Mouse (Mus musculus): ENCODE measurements around the gene Fbxw2. TPM values are rescaled to one million over a fixed set of nuclear protein-coding genes. Genes with fewer than 3 reads are reported as not detected.

Fbxw2 gene
- 43.9 TPM for polyA plus RNA-seq (2012; fragmentation: generic; extraction: Trizol)

DNA sequence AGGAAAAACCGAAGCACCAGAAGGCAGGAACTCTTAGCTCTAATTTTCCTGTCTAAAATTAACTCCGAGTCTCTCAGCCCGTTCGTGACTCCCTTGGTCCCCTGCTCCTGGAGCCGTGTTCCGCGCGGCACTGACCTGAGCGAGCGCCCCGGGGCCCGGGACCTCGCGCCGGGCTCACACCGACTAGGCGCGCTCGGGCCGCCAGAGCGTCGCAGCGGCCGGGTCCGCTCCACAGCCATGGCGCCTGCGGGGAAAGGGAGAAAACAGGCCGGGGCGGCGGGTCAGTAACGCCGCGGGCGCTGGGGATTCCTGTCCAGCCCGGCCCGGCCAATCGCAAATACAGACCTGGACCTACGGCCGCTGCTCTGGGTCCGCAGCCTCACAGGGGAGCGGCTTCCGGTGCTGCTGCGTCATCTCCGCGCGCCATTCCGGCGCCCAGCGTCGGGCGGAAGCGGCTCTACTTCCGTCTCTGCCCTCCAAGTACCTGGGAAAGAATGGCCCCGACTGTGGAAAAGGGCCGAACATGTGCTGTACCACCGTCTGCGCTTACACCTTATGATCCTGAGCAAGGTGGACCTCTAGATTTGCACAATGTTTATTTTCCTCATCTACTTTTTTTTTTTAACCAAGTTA, at the start of gene Fbxw2:
Fbxw2 (minus strand) TSS at position 485 of the 633 bp plus-strand sequence.
- Histone ChIP-seq H3K36me3 (ENCODE audit: control insufficient read depth, insufficient read depth) (peaks cover 11% of the 10 kb centered on the region), H3K79me2 (ENCODE audit: control insufficient read depth, insufficient read depth) (peaks cover 38% of the 10 kb centered on the region), H3ac (ENCODE audit: control insufficient read depth, insufficient read length) (peak within 1 kb of the TSS; percentile 74), H3K4me2 (ENCODE audit: low read depth) (peak within 1 kb of the TSS; percentile 98), H3K4me3 (peak within 1 kb of the TSS; percentile 62), H3K27me3 (ENCODE audit: control insufficient read depth, insufficient read depth, insufficient read length) (no peaks in the 10 kb centered on the region)
- TF ChIP-seq USF1 (IDR thresholded peaks at IDR 0.05; ENCODE audit: low read depth), result no peak
- no peak for TF ChIP-seq MYOG (IDR thresholded peaks at IDR 0.05; ENCODE audit: control insufficient read depth in 1 of 3, insufficient read depth in 1 of 3, insufficient read length in 2 of 3, low read depth in 2 of 3)
- TF ChIP-seq TCF3 (IDR thresholded peaks at IDR 0.05; ENCODE audit: insufficient read length, low read depth), result no peak
- no peak for TF ChIP-seq CEBPB (IDR thresholded peaks at IDR 0.05; ENCODE audit: insufficient read depth, poor library complexity, severe bottlenecking)
- peak; percentile 83 for TF ChIP-seq POLR2A (IDR thresholded peaks at IDR 0.05; ENCODE audit: insufficient read length, low read depth)
- no peak for TF ChIP-seq MYOD1 (IDR thresholded peaks at IDR 0.05; ENCODE audit: control insufficient read depth in 1 of 3, insufficient read length in 2 of 3, low read depth in 2 of 3)
- TF ChIP-seq E2F4 (IDR thresholded peaks at IDR 0.05; ENCODE audit: insufficient read depth), result no peak
- no peak for TF ChIP-seq TCF12 (IDR thresholded peaks at IDR 0.05; ENCODE audit: insufficient read depth, poor library complexity, severe bottlenecking)
- no peak for TF ChIP-seq REST (IDR thresholded peaks at IDR 0.05; ENCODE audit: insufficient read depth, insufficient read length)
- peak; percentile 87 for TF ChIP-seq POLR2AphosphoS2 (IDR thresholded peaks at IDR 0.05; ENCODE audit: insufficient read length, low read depth)
- TF ChIP-seq MAX (IDR thresholded peaks at IDR 0.05; ENCODE audit: low read depth), result no peak
- TF ChIP-seq SRF (IDR thresholded peaks at IDR 0.05; ENCODE audit: control insufficient read depth, insufficient read length, low read depth), result peak; percentile 80

DNA sequence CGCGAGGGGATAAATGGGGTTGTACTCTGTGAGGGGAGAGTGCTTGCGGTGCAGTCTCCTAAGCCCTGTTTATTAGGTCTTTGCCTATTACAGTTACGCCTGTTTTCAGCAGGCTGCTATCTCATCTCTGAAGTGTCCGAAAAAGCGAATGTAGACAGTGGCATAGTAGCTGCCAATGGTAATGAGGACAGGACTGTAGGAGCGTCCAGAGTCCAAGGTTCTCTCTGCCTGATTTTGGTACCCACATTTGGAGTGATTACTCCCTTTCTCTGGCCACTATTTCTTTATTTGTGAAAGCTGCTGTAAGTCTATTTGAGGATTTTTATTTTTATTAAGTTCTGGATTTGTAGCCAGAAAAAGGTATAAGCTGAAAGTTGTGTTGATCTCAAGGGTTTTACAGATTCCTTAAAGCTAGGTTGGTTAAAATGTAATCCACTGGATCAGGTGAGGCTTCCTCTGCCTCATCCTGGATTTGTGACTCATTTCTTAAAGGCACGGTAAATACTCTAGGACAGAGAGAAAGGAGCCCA, 48.8 kb upstream of the Fbxw2 start, which contains the start of gene Psmd5:
Psmd5 (minus strand) TSS at position 153 of the 530 bp plus-strand sequence.
- Histone ChIP-seq H3K4me3 (no peak within 1 kb of the TSS), H3ac (ENCODE audit: control insufficient read depth, insufficient read length) (no peak within 1 kb of the TSS), H3K27me3 (ENCODE audit: control insufficient read depth, insufficient read depth, insufficient read length) (peaks cover 35% of the 10 kb centered on the region), H3K36me3 (ENCODE audit: control insufficient read depth, insufficient read depth) (no peaks in the 10 kb centered on the region), H3K4me2 (ENCODE audit: low read depth) (peak within 1 kb of the TSS; percentile 32), H3K79me2 (ENCODE audit: control insufficient read depth, insufficient read depth) (peaks cover 13% of the 10 kb centered on the region)
- TF ChIP-seq USF1 (IDR thresholded peaks at IDR 0.05; ENCODE audit: low read depth) (no peak), CEBPB (IDR thresholded peaks at IDR 0.05; ENCODE audit: insufficient read depth, poor library complexity, severe bottlenecking) (no peak), TCF3 (IDR thresholded peaks at IDR 0.05; ENCODE audit: insufficient read length, low read depth) (no peak), REST (IDR thresholded peaks at IDR 0.05; ENCODE audit: insufficient read depth, insufficient read length) (no peak), E2F4 (IDR thresholded peaks at IDR 0.05; ENCODE audit: insufficient read depth) (no peak)

DNA sequence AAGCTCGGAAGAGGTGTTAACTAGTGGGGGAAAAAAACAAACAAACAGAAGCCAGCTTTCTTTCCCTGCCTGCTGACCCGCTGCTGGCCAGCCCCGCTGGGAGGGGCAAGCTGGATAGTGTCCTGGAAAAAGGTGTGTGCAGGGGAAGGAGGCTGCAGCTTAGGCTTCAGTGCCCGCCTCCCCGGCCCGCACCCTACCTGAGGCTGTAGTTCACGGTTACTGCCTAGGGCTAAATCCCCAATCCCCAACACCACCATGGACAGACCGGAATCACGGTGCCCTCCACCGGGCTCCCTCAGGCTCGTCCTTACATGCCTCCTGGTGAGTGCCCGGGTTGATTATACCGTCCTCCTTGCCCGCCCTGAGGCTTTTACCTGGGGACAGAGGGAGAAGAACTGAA, 48.2 kb upstream of the Fbxw2 start, which contains the start of gene Cutal:
Cutal (plus strand) TSS at position 126 of the 400 bp plus-strand sequence.
- H3K36me3 ChIP-seq (ENCODE audit: control insufficient read depth, insufficient read depth), result no peaks in the 10 kb centered on the region
- TF ChIP-seq TCF12 (IDR thresholded peaks at IDR 0.05; ENCODE audit: insufficient read depth, poor library complexity, severe bottlenecking), result no peak
- no peak for TF ChIP-seq E2F4 (IDR thresholded peaks at IDR 0.05; ENCODE audit: insufficient read depth)
- TF ChIP-seq POLR2A (IDR thresholded peaks at IDR 0.05; ENCODE audit: insufficient read length, low read depth), result no peak
- no peak for TF ChIP-seq CEBPB (IDR thresholded peaks at IDR 0.05; ENCODE audit: insufficient read depth, poor library complexity, severe bottlenecking)
- TF ChIP-seq USF1 (IDR thresholded peaks at IDR 0.05; ENCODE audit: low read depth), result no peak
- no peak for TF ChIP-seq MAX (IDR thresholded peaks at IDR 0.05; ENCODE audit: low read depth)
- no peak within 1 kb of the TSS for H3ac ChIP-seq (ENCODE audit: control insufficient read depth, insufficient read length)
- H3K79me2 ChIP-seq (ENCODE audit: control insufficient read depth, insufficient read depth), result peaks cover 19% of the 10 kb centered on the region
- peaks cover 30% of the 10 kb centered on the region for H3K27me3 ChIP-seq (ENCODE audit: control insufficient read depth, insufficient read depth, insufficient read length)
- H3K4me3 ChIP-seq, result no peak within 1 kb of the TSS
- peak within 1 kb of the TSS; percentile 32 for H3K4me2 ChIP-seq (ENCODE audit: low read depth)

DNA sequence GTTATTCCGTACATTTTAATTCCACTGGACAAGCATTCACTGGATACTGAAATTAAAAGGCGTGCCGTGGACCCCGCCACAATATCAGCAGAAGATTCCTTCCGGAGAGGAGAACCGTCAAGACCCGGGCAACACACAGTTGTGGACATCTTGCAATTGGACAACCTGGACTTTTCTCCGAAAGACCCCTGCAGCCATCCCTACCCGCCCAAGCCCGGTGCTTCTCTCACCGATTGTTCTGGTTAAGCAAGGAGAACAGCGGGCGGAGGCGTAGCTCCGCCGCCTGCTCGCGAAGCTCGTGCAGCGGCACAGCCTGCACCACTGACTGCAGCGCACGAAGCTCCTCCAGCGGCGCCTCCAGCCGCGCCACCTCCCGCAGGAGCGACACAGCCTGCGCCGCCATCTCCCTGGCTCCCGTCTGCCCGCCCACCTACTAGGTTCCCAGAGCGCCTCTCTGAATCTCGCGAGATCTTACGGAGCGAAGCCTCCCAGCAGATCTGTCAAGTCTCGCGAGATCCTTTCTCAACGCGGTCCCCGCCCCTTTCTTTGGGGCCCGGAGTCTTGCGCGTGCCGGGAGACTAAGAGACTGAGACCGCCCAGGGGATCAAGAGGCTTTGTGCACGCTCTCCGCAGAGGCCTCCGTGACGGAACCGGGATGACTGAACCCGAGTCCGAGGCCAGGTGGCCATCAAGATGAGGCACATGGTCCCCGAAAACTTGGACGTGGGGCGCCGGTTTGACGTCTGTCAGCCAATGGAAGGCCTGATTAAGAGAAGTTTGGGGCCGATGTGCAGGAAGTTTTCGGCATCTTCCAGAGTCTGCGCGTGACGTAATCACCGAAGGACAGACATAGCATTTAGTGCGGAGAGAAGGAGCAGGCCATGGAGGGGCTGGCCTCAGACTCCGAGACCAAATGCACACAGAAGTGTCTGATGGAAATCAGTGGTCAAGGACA, 44.7 kb upstream of the Fbxw2 start:
- peaks cover 6% of the 10 kb centered on the region for H3K27me3 ChIP-seq (ENCODE audit: control insufficient read depth, insufficient read depth, insufficient read length)
- TF ChIP-seq POLR2AphosphoS2 (IDR thresholded peaks at IDR 0.05; ENCODE audit: insufficient read length, low read depth) (peak; percentile 90), TCF12 (IDR thresholded peaks at IDR 0.05; ENCODE audit: insufficient read depth, poor library complexity, severe bottlenecking) (no peak), REST (IDR thresholded peaks at IDR 0.05; ENCODE audit: insufficient read depth, insufficient read length) (peak; percentile 31), POLR2A (IDR thresholded peaks at IDR 0.05; ENCODE audit: insufficient read length, low read depth) (peak; percentile 97), MAX (IDR thresholded peaks at IDR 0.05; ENCODE audit: low read depth) (peak; percentile 60), TCF3 (IDR thresholded peaks at IDR 0.05; ENCODE audit: insufficient read length, low read depth) (no peak), USF1 (IDR thresholded peaks at IDR 0.05; ENCODE audit: low read depth) (no peak), MYOD1 (IDR thresholded peaks at IDR 0.05; ENCODE audit: control insufficient read depth in 1 of 3, insufficient read length in 2 of 3, low read depth in 2 of 3) (peak in 1 of 3 experiments; percentile 41)
- peak overlapping the region; percentile 90 for H3K4me3 ChIP-seq
- H3ac ChIP-seq (ENCODE audit: control insufficient read depth, insufficient read length), result peak overlapping the region; percentile 85
- peaks cover 2% of the 10 kb centered on the region for H3K36me3 ChIP-seq (ENCODE audit: control insufficient read depth, insufficient read depth)
- H3K79me2 ChIP-seq (ENCODE audit: control insufficient read depth, insufficient read depth), result peaks cover 54% of the 10 kb centered on the region
- peak overlapping the region; percentile 99 for H3K4me2 ChIP-seq (ENCODE audit: low read depth)

Measured in myocyte (in vitro differentiated cells).